Mouse (Mus musculus): Measurements from ENCODE around the gene Pi4k2a. TPM values are rescaled to one million over a fixed set of nuclear protein-coding genes. Genes with fewer than 3 reads are reported as not detected.
A peak's percentile ranks its signal among the peaks of the same experiment; 100 is the strongest.

The Pi4k2a gene
- total RNA-seq, 1 experiment: 23.2 TPM

DNA sequence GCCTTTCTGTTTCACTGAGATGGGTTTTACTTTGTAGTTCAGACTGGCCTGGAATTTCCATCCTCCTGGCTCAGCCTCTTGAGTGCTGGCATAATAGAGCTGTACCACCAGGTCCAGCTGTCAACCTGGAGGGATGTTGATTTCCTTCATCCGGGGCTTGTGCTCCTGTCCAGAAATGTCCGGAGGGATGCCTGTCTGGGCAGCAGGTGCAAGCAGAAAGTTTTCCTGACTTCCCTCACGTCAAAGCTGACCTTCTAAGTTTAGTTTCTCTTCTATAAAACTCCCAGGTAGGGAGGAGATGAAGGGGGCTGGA is 40.0 kb downstream of the Pi4k2a start:
- Histone ChIP-seq H3K27ac (ENCODE audit: insufficient read depth, low read depth, low read length, poor library complexity, severe bottlenecking) (peak overlapping the region; percentile 87), H3K9me3 (ENCODE audit: control insufficient read depth, insufficient read depth, low read depth, low read length) (no peaks in the 10 kb centered on the region), H3K36me3 (ENCODE audit: control insufficient read depth, insufficient read depth, low read length, poor library complexity, severe bottlenecking) (peaks cover 7% of the 10 kb centered on the region), H3K4me1 (ENCODE audit: control insufficient read depth in 2 of 2, insufficient read depth in 2 of 2, low read length in 2 of 2, poor library complexity in 1 of 2) (peaks cover 28 to 33% of the 10 kb centered on the region in 2 experiments), H3K4me3 (ENCODE audit: insufficient read depth in 1 of 2, low read depth in 1 of 2, low read length in 2 of 2, poor library complexity in 1 of 2, severe bottlenecking in 1 of 2) (peak overlapping the region in 1 of 2 experiments; percentile 14; a peak in 1 of 4 replicates), H3K9ac (ENCODE audit: insufficient read depth, low read depth, low read length, poor library complexity, severe bottlenecking) (peak overlapping the region; percentile 67; the same call in 1 of the 2 replicates)
- DNase-seq (ENCODE audit: low read depth, low spot score): no peak
- TF ChIP-seq ZC3H11A (IDR thresholded peaks at IDR 0.05; ENCODE audit: borderline replicate concordance, low read depth, low read length) (no peak), HCFC1 (IDR thresholded peaks at IDR 0.05; ENCODE audit: borderline replicate concordance, insufficient read depth, low read length) (no peak), CHD2 (IDR thresholded peaks at IDR 0.05; ENCODE audit: low read depth, low read length) (no peak), MAFK (IDR thresholded peaks at IDR 0.05; ENCODE audit: insufficient read depth, low read depth, low read length) (no peak), ZNF384 (IDR thresholded peaks at IDR 0.05; ENCODE audit: low read depth, low read length) (no peak)
- in situ Hi-C loops (cut with MboI; ENCODE audit: low sequenced_read_pairs in 2 of 2, unreplicated experiment in 2 of 2): no loop called here

- Histone ChIP-seq H3K9ac (ENCODE audit: insufficient read depth, low read depth, low read length, poor library complexity, severe bottlenecking) (peak overlapping the region; percentile 26; the same call in 1 of the 2 replicates), H3K27ac (ENCODE audit: insufficient read depth, low read depth, low read length, poor library complexity, severe bottlenecking) (peak overlapping the region; percentile 87; the same call in 1 of the 2 replicates), H3K9me3 (ENCODE audit: control insufficient read depth, insufficient read depth, low read depth, low read length) (no peaks in the 10 kb centered on the region), H3K36me3 (ENCODE audit: control insufficient read depth, insufficient read depth, low read length, poor library complexity, severe bottlenecking) (peaks cover 4% of the 10 kb centered on the region; the same call in 1 of the 2 replicates), H3K4me3 (ENCODE audit: insufficient read depth in 1 of 2, low read depth in 1 of 2, low read length in 2 of 2, poor library complexity in 1 of 2, severe bottlenecking in 1 of 2) (no peak overlapping the region), H3K4me1 (ENCODE audit: control insufficient read depth in 2 of 2, insufficient read depth in 2 of 2, low read length in 2 of 2, poor library complexity in 1 of 2) (peaks cover 26 to 33% of the 10 kb centered on the region in 2 experiments)
- in situ Hi-C loops (cut with MboI; ENCODE audit: low sequenced_read_pairs in 2 of 2, unreplicated experiment in 2 of 2): no loop called here
- TF ChIP-seq ZC3H11A (IDR thresholded peaks at IDR 0.05; ENCODE audit: borderline replicate concordance, low read depth, low read length) (no peak), ZNF384 (IDR thresholded peaks at IDR 0.05; ENCODE audit: low read depth, low read length) (no peak), CHD2 (IDR thresholded peaks at IDR 0.05; ENCODE audit: low read depth, low read length) (no peak)
- DNase-seq (ENCODE audit: low read depth, low spot score): no peak
Measured at GRCm38 (mm10) chr19:42131101-42131500, 40.8 kb downstream of the Pi4k2a start.

- Histone ChIP-seq H3K4me3 (ENCODE audit: insufficient read depth in 1 of 2, low read depth in 1 of 2, low read length in 2 of 2, poor library complexity in 1 of 2, severe bottlenecking in 1 of 2) (no peak overlapping the region), H3K36me3 (ENCODE audit: control insufficient read depth, insufficient read depth, low read length, poor library complexity, severe bottlenecking) (no peaks in the 10 kb centered on the region), H3K9ac (ENCODE audit: insufficient read depth, low read depth, low read length, poor library complexity, severe bottlenecking) (no peak overlapping the region), H3K27ac (ENCODE audit: insufficient read depth, low read depth, low read length, poor library complexity, severe bottlenecking) (peak overlapping the region; percentile 93; the same call in 1 of the 2 replicates), H3K4me1 (ENCODE audit: control insufficient read depth in 2 of 2, insufficient read depth in 2 of 2, low read length in 2 of 2, poor library complexity in 1 of 2) (peaks cover 16 to 39% of the 10 kb centered on the region in 2 experiments; a peak in 3 of 4 replicates), H3K9me3 (ENCODE audit: control insufficient read depth, insufficient read depth, low read depth, low read length) (no peaks in the 10 kb centered on the region)
- TF ChIP-seq ZC3H11A (IDR thresholded peaks at IDR 0.05; ENCODE audit: borderline replicate concordance, low read depth, low read length): no peak
- TF ChIP-seq MAFK (IDR thresholded peaks at IDR 0.05; ENCODE audit: insufficient read depth, low read depth, low read length): no peak
- no peak for DNase-seq (ENCODE audit: low read depth, low spot score)
- in situ Hi-C loops (cut with MboI; ENCODE audit: low sequenced_read_pairs in 2 of 2, unreplicated experiment in 2 of 2): no loop called here
Measured at GRCm38 (mm10) chr19:42135070-42135469, 44.8 kb downstream of the Pi4k2a start.

GRCm38 (mm10) chr19:42136126-42136525 is 45.9 kb downstream of the Pi4k2a start:
- Histone ChIP-seq H3K9me3 (ENCODE audit: control insufficient read depth, insufficient read depth, low read depth, low read length) (no peaks in the 10 kb centered on the region), H3K36me3 (ENCODE audit: control insufficient read depth, insufficient read depth, low read length, poor library complexity, severe bottlenecking) (no peaks in the 10 kb centered on the region), H3K27ac (ENCODE audit: insufficient read depth, low read depth, low read length, poor library complexity, severe bottlenecking) (peak overlapping the region; percentile 85; the same call in 1 of the 2 replicates), H3K4me1 (ENCODE audit: control insufficient read depth in 2 of 2, insufficient read depth in 2 of 2, low read length in 2 of 2, poor library complexity in 1 of 2) (peaks cover 9 to 35% of the 10 kb centered on the region in 2 experiments; a peak in 3 of 4 replicates), H3K9ac (ENCODE audit: insufficient read depth, low read depth, low read length, poor library complexity, severe bottlenecking) (no peak overlapping the region), H3K4me3 (ENCODE audit: insufficient read depth in 1 of 2, low read depth in 1 of 2, low read length in 2 of 2, poor library complexity in 1 of 2, severe bottlenecking in 1 of 2) (peak overlapping the region; percentile 12 to 27; a peak in 2 of 4 replicates)
- TF ChIP-seq HCFC1 (IDR thresholded peaks at IDR 0.05; ENCODE audit: borderline replicate concordance, insufficient read depth, low read length) (no peak), CHD2 (IDR thresholded peaks at IDR 0.05; ENCODE audit: low read depth, low read length) (no peak), ZC3H11A (IDR thresholded peaks at IDR 0.05; ENCODE audit: borderline replicate concordance, low read depth, low read length) (no peak), ZNF384 (IDR thresholded peaks at IDR 0.05; ENCODE audit: low read depth, low read length) (no peak; the same call in 1 of the 2 replicates), MAFK (IDR thresholded peaks at IDR 0.05; ENCODE audit: insufficient read depth, low read depth, low read length) (peak; percentile 67)
- in situ Hi-C loops (cut with MboI; ENCODE audit: low sequenced_read_pairs in 2 of 2, unreplicated experiment in 2 of 2): no loop called here
- peak; percentile 82 for DNase-seq (ENCODE audit: low read depth, low spot score)

DNA sequence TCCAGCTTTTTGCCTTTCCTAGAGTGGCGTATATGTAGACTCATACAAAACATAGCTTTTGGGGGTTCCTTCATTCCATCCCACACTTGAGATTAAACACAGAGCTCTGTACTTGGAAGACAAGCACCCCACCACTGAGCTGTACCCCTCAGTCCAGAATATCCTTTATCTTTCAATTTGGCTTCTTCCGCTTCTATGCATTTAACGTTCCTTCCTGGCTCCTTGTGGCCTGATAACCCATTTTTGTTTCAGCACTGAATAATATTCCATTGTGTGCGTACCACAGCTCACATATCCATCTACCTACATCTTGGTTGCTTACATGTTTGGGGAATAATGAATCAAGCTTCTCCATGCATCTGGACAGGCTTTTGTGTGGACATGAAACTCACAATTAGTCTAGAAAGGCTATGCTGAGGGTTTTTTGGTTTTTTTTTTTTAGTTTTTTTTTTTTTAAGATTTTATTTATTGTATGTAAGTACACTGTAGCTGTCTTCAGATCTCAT is 47.0 kb downstream of the Pi4k2a start:
- Histone ChIP-seq H3K9me3 (ENCODE audit: control insufficient read depth, insufficient read depth, low read depth, low read length) (no peaks in the 10 kb centered on the region), H3K4me1 (ENCODE audit: control insufficient read depth in 2 of 2, insufficient read depth in 2 of 2, low read length in 2 of 2, poor library complexity in 1 of 2) (peaks cover 10 to 30% of the 10 kb centered on the region in 2 experiments; a peak in 3 of 4 replicates), H3K36me3 (ENCODE audit: control insufficient read depth, insufficient read depth, low read length, poor library complexity, severe bottlenecking) (no peaks in the 10 kb centered on the region), H3K27ac (ENCODE audit: insufficient read depth, low read depth, low read length, poor library complexity, severe bottlenecking) (peak overlapping the region; percentile 85), H3K9ac (ENCODE audit: insufficient read depth, low read depth, low read length, poor library complexity, severe bottlenecking) (peak overlapping the region; percentile 36; the same call in 1 of the 2 replicates), H3K4me3 (ENCODE audit: insufficient read depth in 1 of 2, low read depth in 1 of 2, low read length in 2 of 2, poor library complexity in 1 of 2, severe bottlenecking in 1 of 2) (no peak overlapping the region)
- TF ChIP-seq ZC3H11A (IDR thresholded peaks at IDR 0.05; ENCODE audit: borderline replicate concordance, low read depth, low read length) (no peak), MAFK (IDR thresholded peaks at IDR 0.05; ENCODE audit: insufficient read depth, low read depth, low read length) (no peak), ZNF384 (IDR thresholded peaks at IDR 0.05; ENCODE audit: low read depth, low read length) (no peak), CHD2 (IDR thresholded peaks at IDR 0.05; ENCODE audit: low read depth, low read length) (no peak), HCFC1 (IDR thresholded peaks at IDR 0.05; ENCODE audit: borderline replicate concordance, insufficient read depth, low read length) (no peak)
- in situ Hi-C loops (cut with MboI; ENCODE audit: low sequenced_read_pairs in 2 of 2, unreplicated experiment in 2 of 2): no loop called here
- no peak for DNase-seq (ENCODE audit: low read depth, low spot score)

Data from ES-E14 (cell line).